Mouse (Mus musculus) heart, adult 2 months (tissue): ENCODE results near the gene Gfra1. TPM values are rescaled to one million over a fixed set of nuclear protein-coding genes. Genes with fewer than 3 reads are reported as not detected.

Experiments used
- DNase-seq, 2 experiments: peaks; one replicate each; pipeline ENCODE4 v3.0.0; 2021
- H3K27ac ChIP-seq: fragments of 200-600 bp; 2 replicates; pipeline ENCODE4 v1.8.1; 2022
- H3K27me3 ChIP-seq: fragments of 200-500 bp; 2 replicates; pipeline ENCODE4 v1.6.1; 2012; ENCODE audit warnings: mild to moderate bottlenecking, low read length, inconsistent platforms, mixed read lengths; ENCODE audit not compliant: control insufficient read depth, insufficient read depth
- H3K36me3 ChIP-seq: fragments of 200-500 bp; 2 replicates; pipeline ENCODE4 v1.6.1; 2012; ENCODE audit warnings: low read length, inconsistent platforms; ENCODE audit not compliant: control insufficient read depth, insufficient read depth
- H3K4me1 ChIP-seq: fragments of 200-500 bp; 2 replicates; pipeline ENCODE4 v1.6.1; 2011; ENCODE audit warnings: low read length; ENCODE audit not compliant: control insufficient read depth, insufficient read depth
- H3K4me3 ChIP-seq: fragments of 200-600 bp; 2 replicates; pipeline ENCODE4 v1.8.1; 2022
- H3K79me2 ChIP-seq: fragments of 200-500 bp; replicated peaks from 2 replicates; pipeline ENCODE4 v1.6.1; 2012; ENCODE audit warnings: mild to moderate bottlenecking, inconsistent platforms, low read length, moderate library complexity, mixed read lengths; ENCODE audit not compliant: control insufficient read depth, insufficient read depth
- H3K9ac ChIP-seq: fragments of 200-500 bp; 2 replicates; pipeline ENCODE4 v1.6.1; 2012; ENCODE audit warnings: low read depth, mild to moderate bottlenecking, control low read depth, inconsistent platforms, low read length, mixed read lengths
- CTCF ChIP-seq: fragments of 200-600 bp; IDR thresholded peaks from 2 replicates; pipeline ENCODE4 v1.8.1; 2022; ENCODE audit warnings: antibody characterized with exemption, mild to moderate bottlenecking, moderate library complexity
- EP300 ChIP-seq: fragments of 200-500 bp; IDR thresholded peaks from 2 replicates; pipeline ENCODE4 v1.6.1; 2011; ENCODE audit warnings: low read depth, low read length, control low read depth; ENCODE audit not compliant: insufficient read depth
- POLR2A ChIP-seq: fragments of 200-500 bp; IDR thresholded peaks from 2 replicates; pipeline ENCODE4 v1.6.1; 2011; ENCODE audit warnings: mild to moderate bottlenecking, low read depth, low read length, control low read depth; ENCODE audit not compliant: insufficient read depth
- WGBS: fragments of 180-500 bp; shearing (Covaris S2); methylation state at CpG from one replicate; pipeline ENCODE4 v1.1.7; 2018; 5-methylcytosine and 5-hydroxymethylcytosine counted together
- intact Hi-C: fragments of 180-260 bp; cut with DNase I; formaldehyde crosslinking; loops from one replicate; pipeline ENCODE4 v1.15.1; 2025
- polyA plus RNA-seq: library from polyadenylated mRNA; depleted of rRNA; stranded (reverse); fragments of >200 nt; gene quantifications from 2 replicates; pipeline ENCODE4 v1.2.3, GENCODE M21; 2012
- total RNA-seq, 2 experiments: library from RNA; stranded (reverse); gene quantifications; 2 replicates each; pipeline ENCODE4 v1.2.3; 2021

Gfra1 gene
- total and polyA plus RNA-seq, 3 experiments: 2.3 to 5.4 (median 4.1) TPM

- no peak overlapping the region for H3K27ac ChIP-seq
- H3K4me1 ChIP-seq: no peaks in the 10 kb centered on the region
- TF ChIP-seq EP300 (no peak), CTCF (no peak), POLR2A (no peak)
- H3K36me3 ChIP-seq: no peaks in the 10 kb centered on the region
- H3K27me3 ChIP-seq: no peaks in the 10 kb centered on the region
- no peaks in the 10 kb centered on the region for H3K79me2 ChIP-seq
- H3K9ac ChIP-seq: no peak overlapping the region
- intact Hi-C loops: no loop called here
- no peak overlapping the region for H3K4me3 ChIP-seq
- no peak for DNase-seq
These were observed 41.0 kb downstream of the Gfra1 start for GRCm38 (mm10) chr19:58414733-58415132.

- intact Hi-C loops: no loop called here
- Histone ChIP-seq H3K79me2 (no peaks in the 10 kb centered on the region), H3K27me3 (no peaks in the 10 kb centered on the region), H3K4me3 (no peak overlapping the region), H3K9ac (no peak overlapping the region), H3K27ac (no peak overlapping the region), H3K36me3 (no peaks in the 10 kb centered on the region), H3K4me1 (no peaks in the 10 kb centered on the region)
- 21% methylated on average over 8 of the region's 8 CpGs for WGBS
- TF ChIP-seq EP300 (no peak), CTCF (no peak), POLR2A (no peak)
- DNase-seq: peak in 1 of 2 experiments; percentile 21
These were observed 42.4 kb downstream of the Gfra1 start for GRCm38 (mm10) chr19:58413290-58413689.

- no peaks in the 10 kb centered on the region for H3K36me3 ChIP-seq
- H3K27me3 ChIP-seq: no peaks in the 10 kb centered on the region
- no peak overlapping the region for H3K27ac ChIP-seq
- no peak for TF ChIP-seq EP300
- no peak for TF ChIP-seq POLR2A
- no peak for TF ChIP-seq CTCF
- no peaks in the 10 kb centered on the region for H3K4me1 ChIP-seq
- intact Hi-C loops: no loop called here
- H3K79me2 ChIP-seq: no peaks in the 10 kb centered on the region
- 51% methylated on average over 2 of the region's 3 CpGs for WGBS
- H3K9ac ChIP-seq: no peak overlapping the region
- DNase-seq: no peak
- no peak overlapping the region for H3K4me3 ChIP-seq
These were observed 42.9 kb downstream of the Gfra1 start for GRCm38 (mm10) chr19:58412811-58413210.

GRCm38 (mm10) chr19:58406726-58407125 lies 49.0 kb downstream of the Gfra1 start:
- Histone ChIP-seq H3K79me2 (no peaks in the 10 kb centered on the region), H3K4me1 (no peaks in the 10 kb centered on the region), H3K4me3 (no peak overlapping the region), H3K27ac (no peak overlapping the region), H3K27me3 (no peaks in the 10 kb centered on the region), H3K9ac (no peak overlapping the region), H3K36me3 (no peaks in the 10 kb centered on the region)
- DNase-seq: no peak
- intact Hi-C loops: no loop called here
- no peak for TF ChIP-seq EP300
- TF ChIP-seq CTCF: no peak
- TF ChIP-seq POLR2A: no peak

- intact Hi-C loops: no loop called here
- Histone ChIP-seq H3K27ac (no peak overlapping the region), H3K36me3 (no peaks in the 10 kb centered on the region), H3K9ac (no peak overlapping the region), H3K4me1 (no peaks in the 10 kb centered on the region), H3K27me3 (no peaks in the 10 kb centered on the region), H3K79me2 (no peaks in the 10 kb centered on the region), H3K4me3 (no peak overlapping the region)
- 79% methylated on average over 3 of the region's 3 CpGs for WGBS
- TF ChIP-seq POLR2A (no peak), CTCF (no peak), EP300 (no peak)
- no peak for DNase-seq
These were observed 55.5 kb downstream of the Gfra1 start for GRCm38 (mm10) chr19:58400224-58400623.

GRCm38 (mm10) chr19:58399166-58399565 lies 56.5 kb downstream of the Gfra1 start:
- 52% methylated on average over 6 of the region's 6 CpGs for WGBS
- intact Hi-C loops: no loop called here
- no peak overlapping the region for H3K4me3 ChIP-seq
- no peak for TF ChIP-seq POLR2A
- no peak for TF ChIP-seq CTCF
- H3K36me3 ChIP-seq: no peaks in the 10 kb centered on the region
- H3K27me3 ChIP-seq: no peaks in the 10 kb centered on the region
- no peak overlapping the region for H3K9ac ChIP-seq
- no peaks in the 10 kb centered on the region for H3K79me2 ChIP-seq
- no peaks in the 10 kb centered on the region for H3K4me1 ChIP-seq
- no peak overlapping the region for H3K27ac ChIP-seq
- no peak for DNase-seq
